Mouse (Mus musculus) layer of hippocampus, adult 9-10 months (tissue): ENCODE measurements at regions not wholly inside any gene's neighbourhood (a gene's known extent, or its start where the extent isn't known, plus 50 kb on each side); places are given as distances from the start of the nearest gene placed in this dataset.
"Not testable (repeated sequence)": the region's sequence is repeated elsewhere in the genome, so short reads cannot be mapped to it uniquely, and the experiment has no call there.

Experiments used
- DNase-seq: peaks from one replicate; pipeline ENCODE4 v3.0.0; 2022; ENCODE audit warnings: low spot score

DNA sequence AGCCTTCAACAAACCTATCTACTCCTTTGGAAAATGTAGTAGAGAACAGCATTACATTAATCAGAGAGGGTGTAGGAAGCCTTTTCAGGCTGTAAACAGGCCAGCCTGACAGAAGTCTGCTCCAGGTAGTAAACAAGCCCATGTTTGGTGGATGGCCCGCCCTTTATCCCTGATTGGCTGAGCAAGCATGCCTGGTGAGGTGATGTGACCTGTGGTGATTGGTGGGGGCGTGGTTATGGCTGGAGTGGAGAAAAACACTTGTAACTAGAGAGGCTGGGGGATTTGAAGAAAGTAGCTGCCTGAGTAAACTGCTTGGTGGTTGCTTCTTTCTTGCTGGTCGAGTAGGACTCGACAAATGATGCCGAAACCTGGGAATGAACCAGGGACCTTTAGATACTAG lies 621.3 kb upstream of the Dsel start:
- not testable (repeated sequence) for DNase-seq

DNA sequence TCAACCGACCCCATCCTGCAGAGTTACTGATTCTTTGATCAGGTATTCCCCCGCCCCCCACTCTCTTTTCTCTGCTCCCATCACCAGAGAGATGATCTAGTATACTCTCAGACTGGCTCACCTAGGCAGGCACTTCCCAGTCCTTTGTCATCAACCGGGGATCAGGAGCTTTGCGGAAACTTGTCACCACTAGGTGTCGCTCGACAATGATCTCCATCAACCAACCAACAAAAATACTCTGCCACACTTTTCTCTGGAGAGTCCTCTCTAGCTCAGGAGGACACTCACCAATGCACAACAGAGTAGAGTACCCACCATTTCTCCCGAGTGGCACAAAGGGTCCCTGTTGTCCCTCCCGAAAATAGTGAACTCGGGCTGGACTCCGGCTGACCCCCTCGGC lies 591.3 kb upstream of the Dsel start:
- DNase-seq, result peak; percentile 8

DNA sequence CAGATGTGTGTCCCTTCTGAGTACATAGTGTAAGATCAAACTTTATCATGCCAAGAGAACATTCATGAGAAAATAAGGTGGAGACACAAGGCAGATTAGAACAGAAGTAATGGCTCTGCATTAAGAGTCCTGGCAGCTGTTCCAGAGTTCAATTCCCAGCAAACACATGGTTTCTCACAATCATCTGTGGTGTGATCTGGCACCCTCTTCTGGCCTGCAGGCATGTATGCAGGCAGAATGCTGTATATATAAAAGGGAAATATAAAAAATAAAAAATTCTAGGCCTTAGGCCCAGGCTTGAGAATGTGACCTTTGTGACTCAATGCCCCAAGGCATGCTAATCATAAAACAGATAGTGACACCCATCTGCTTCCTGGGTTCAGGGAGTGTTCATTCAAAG lies 587.7 kb upstream of the Dsel start:
- no peak for DNase-seq

DNA sequence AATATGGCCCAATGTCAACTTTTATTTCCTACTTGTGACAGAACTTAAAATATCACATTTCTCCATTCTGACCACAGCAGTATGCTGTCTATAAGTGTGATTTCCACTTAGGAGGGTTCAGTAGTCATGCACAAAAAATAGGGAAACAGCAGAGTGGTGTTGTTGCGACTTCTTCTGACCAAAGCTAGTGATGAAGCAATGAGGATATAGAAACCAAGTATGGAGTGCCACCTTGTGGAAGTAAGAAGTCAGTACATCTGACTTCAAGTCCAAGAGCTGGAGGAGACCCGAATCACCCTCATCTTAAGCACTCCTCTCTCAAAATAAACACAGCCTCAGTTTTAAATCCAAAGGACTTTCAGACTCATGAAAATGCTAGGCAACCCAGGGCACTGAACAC lies 586.9 kb upstream of the Dsel start:
- DNase-seq, result peak; percentile 6

DNA sequence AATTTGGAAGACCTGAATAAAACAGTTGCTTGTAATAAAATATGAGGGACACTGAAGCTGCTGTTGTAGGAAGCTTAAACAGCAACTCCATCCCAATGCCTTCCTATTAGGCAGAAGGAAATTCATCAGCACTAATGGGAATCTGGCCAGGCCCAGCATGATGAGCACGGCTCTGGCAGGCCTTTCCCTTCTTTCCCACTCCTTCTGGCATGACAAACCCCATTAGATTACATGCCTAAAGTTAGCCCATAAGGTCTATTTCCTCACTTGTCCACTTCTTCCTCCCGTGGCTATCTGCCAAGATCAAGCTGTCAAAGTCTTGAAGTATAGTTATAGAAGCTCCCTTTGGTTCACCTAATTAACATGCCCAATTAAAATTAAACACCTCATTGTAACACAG lies 574.4 kb upstream of the Dsel start:
- DNase-seq, result no peak

DNA sequence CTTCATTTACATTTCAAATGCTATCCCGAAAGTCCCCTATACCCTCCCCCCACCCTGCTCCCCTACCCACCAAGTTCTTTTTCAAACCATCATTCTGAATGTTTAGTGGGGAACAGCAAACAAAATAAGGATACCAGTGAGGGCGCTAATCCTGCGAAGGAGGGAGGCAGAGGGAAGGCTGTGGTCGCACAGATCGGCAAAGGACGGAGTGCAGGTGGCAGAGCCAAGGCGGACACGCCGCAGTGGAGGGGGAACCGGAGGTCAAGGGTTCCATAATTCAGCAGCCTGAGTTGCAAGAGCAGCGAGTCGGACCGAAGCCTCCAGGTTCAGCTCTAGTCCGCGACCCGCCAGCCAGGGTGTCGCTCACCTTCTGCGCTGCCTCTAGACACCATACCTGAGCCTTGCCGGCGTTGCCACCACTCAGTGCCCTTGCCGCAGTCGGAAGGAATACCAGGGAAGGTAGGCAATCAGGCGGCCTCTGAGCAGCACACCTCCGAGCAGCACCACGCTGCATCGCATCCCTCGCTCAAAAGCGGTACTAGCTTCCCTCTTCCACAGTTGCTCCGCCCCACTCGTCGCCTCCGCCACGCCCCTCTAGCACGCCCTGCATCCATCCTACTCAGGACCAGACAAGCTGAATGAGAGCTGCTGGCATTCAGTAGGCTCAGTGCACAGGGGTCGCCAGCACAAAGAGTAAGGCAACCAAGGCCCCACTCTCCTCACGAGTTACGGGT lies 551.8 kb upstream of the Dsel start:
- peak; percentile 3 for DNase-seq

DNA sequence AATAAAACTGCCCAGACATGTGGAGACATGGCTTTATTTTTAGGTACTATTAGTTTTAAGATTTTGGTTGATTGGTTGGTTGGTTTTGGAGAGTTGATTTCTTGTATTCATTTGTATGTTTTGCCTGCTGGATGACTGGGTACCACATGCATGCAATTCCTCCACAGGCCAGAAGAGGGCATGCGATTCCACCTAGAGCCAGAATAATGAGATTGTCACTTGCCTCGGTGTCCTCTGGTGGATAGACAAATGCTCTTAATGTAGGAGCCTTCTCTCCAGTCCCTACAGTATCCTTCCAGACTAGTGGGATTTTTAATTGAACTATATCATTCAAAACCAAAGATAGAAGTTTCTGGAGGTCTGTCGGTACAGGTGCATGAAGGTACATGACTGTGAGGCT lies 524.1 kb upstream of the Dsel start:
- peak; percentile 49 for DNase-seq

DNA sequence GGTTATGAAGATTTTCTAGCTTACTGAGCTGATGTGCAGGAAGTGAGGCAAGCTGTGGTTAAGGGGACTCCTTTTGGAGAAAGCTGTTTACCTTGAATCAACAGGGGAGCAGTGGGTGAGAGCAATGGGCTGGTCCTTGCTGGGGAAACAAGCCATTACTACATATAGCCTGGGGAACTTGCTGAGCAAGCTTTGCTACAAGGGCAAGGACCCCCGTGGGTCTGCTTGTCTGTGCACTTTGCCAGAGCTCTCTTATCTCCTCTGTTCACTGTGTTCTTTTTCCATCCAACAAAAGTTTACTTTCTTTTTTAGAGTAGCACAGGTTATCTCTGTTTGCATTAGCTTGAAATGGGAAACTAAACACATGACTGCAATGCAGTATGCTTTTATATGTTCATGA lies 519.3 kb upstream of the Dsel start:
- no peak for DNase-seq

DNA sequence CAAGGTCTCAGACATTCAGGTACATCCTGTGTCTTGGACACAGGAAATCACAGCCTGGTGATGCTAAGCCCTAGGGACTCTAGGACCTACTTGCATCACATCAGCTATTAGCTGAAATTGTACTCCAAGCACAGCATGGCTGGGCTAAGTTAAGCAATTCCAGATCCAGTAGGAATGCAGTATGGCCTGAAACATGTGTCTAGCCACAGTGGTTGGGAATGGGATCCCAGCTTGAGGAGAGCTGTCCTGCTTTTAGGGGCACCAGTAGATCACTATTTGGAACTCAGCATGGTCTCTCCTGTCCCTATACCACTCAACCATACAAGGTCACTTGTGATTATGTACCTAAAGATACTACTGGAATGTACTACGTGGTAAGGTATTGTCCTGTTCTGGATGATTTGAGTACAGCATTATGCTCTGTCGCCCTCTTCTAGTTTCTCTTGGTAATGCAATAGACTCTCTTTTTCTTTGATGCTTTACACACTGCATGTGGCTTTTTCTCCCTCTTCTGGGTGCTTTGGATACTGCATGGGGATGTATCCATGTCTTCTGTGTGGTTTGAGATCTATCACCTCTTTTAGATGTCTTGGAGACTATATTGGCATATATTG lies 515.0 kb upstream of the Dsel start:
- peak; percentile 72 for DNase-seq

DNA sequence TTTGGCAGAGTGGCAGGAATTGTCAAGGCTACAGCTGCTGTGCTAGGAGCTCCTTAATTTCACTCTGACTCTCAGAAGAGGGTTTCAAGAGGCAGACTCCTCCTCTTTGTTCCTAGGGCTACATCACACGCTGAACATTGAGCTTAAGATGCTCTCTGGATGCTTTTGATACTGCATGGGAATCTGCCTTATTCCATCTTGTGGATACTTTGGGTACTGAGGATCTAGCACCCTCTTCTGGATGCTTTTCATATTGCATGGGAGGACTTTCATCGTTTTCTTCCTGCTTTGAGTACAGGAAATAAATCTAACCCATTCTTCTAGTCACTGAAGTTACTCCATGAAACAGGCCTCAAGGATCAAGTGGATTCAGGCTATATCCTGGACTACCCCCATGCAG lies 513.9 kb upstream of the Dsel start:
- peak; percentile 64 for DNase-seq

DNA sequence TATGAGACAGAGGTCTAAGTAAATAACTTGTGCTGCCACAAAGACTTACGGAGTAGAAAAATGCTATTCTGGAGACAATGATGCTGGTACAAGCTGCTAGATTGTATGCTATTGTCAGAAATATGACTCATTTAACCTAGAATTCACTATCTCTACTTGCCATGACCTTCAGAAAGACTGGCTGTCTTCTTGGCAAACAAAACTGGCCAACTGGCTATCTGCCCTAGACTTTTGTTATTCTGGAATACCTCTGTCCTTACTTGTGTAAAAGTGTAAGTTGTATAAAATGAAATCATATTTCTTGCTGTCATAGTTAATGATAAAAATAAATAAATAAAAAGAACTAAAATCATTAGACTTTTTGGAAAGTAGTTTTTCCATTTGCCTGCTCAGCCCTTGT lies 491.1 kb upstream of the Dsel start:
- DNase-seq, result no peak
